Comparison of ENCODE assay signal across 18 mouse cellular contexts in the genomic region with DNA sequence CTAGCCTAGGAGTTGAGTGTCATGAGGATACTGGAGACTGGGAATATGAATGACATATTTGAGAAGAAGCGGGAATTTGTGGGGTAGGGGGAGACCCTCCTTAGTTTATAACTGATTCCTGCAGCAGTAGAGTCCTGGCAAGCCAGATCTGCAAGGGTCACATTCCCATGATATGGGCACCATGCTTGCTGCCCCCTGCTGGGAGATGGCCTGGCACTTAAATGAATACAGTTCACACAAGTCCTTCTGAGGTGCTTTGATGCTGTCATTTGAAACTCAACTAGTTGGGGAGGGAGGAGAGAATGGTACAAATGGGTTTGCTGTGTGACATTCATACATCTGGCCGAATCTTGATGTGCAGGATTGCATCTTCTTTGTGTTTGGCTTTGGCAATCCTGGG.
DNase-seq lines count a peak whose midpoint lies in the region; ATAC-seq and TF ChIP-seq lines count a peak whose summit lies in the region.
"Had no signal": no experiment of that assay in that cellular context is flagged by ENCODE, and none has a peak within 500 bp of the region (broad histone marks: within the 10 kb centered on the region; RNA-seq: fewer than 3 reads in every experiment).

No protein-coding gene starts in this region.

- H3K9ac ChIP-seq in hindbrain, embryonic 14.5 days, result no peak overlapping the region
- H3K9ac ChIP-seq: forebrain, embryonic 12.5 days; heart, embryonic 12.5 days; limb, embryonic 12.5 days had no signal

- ATAC-seq in hindbrain, embryonic 14.5 days (ENCODE audit: low FRiP score), result no peak
- ATAC-seq: hindbrain, embryonic 16.5 days had no signal

- WGBS in kidney, adult 2 months, result 88% methylated on average over 2 of the region's 2 CpGs
- WGBS in lung, adult 2 months, result 88% methylated on average over 2 of the region's 2 CpGs
- 91% methylated on average over 2 of the region's 2 CpGs for WGBS in hindbrain, embryonic 14.5 days

- H3K27ac ChIP-seq in kidney, adult 2 months (ENCODE audit: insufficient read depth, low read depth, low read length), result no peak overlapping the region
- no peak overlapping the region for H3K27ac ChIP-seq in hindbrain, embryonic 14.5 days
- H3K27ac ChIP-seq: forebrain, embryonic 12.5 days; limb, embryonic 12.5 days had no signal

- H3K4me1 ChIP-seq in kidney, adult 2 months (ENCODE audit: control insufficient read depth, insufficient read depth, low read length), result 0 out of 2 replicates have a peak, but pooled peaks cover 4% of the 10 kb centered on the region
- H3K4me1 ChIP-seq in lung, adult 2 months (ENCODE audit: control insufficient read depth, insufficient read depth, low read length), result no peaks in the 10 kb centered on the region
- H3K4me1 ChIP-seq in hindbrain, embryonic 14.5 days (replicated peaks; ENCODE audit: control insufficient read depth, insufficient read depth, low read length), result no peaks in the 10 kb centered on the region
- H3K4me1 ChIP-seq: forebrain, embryonic 12.5 days; heart, embryonic 12.5 days had no signal

- DNase-seq in kidney, adult 2 months, result no peak
- DNase-seq in kidney, adult 9 months, result no peak
- DNase-seq in lung, adult 2 months, result no peak
- no peak for DNase-seq in lung, postnatal 10 days
- DNase-seq in A20 (ENCODE audit: low read depth, low spot score), result peak; percentile 19
- DNase-seq in B cell, adult 2 months, result peak; percentile 37 to 43
- no peak for DNase-seq in hindbrain, embryonic 14.5 days (ENCODE audit: low spot score)
- DNase-seq in gastrocnemius, postnatal 4 days (ENCODE audit: low spot score in 2 of 2), result no peak
- DNase-seq: adrenal gland, postnatal 14 days; cerebellum, adult 8-10 months; gastrocnemius, postnatal 14 days; heart, postnatal 36 days; kidney, adult 8-10 months; lung, adult 18-20 months had no signal

- no peak overlapping the region for H3K4me3 ChIP-seq in kidney, adult 2 months (ENCODE audit: insufficient read depth, low read depth, low read length)
- no peak overlapping the region for H3K4me3 ChIP-seq in lung, adult 2 months (replicated peaks; ENCODE audit: extremely low read depth, low read depth, low read length)
- H3K4me3 ChIP-seq in hindbrain, embryonic 14.5 days (replicated peaks; ENCODE audit: low read length), result no peak overlapping the region
- H3K4me3 ChIP-seq: forebrain, embryonic 12.5 days; heart, embryonic 12.5 days; limb, embryonic 12.5 days had no signal

- no peaks in the 10 kb centered on the region for H3K36me3 ChIP-seq in kidney, adult 2 months (ENCODE audit: control insufficient read depth, insufficient read depth, low read length)
- H3K36me3 ChIP-seq in hindbrain, embryonic 14.5 days (replicated peaks; ENCODE audit: control insufficient read depth, insufficient read depth), result no peaks in the 10 kb centered on the region
- H3K36me3 ChIP-seq: forebrain, embryonic 12.5 days; heart, embryonic 12.5 days; limb, embryonic 12.5 days had no signal

- no peak overlapping the region for H3K4me2 ChIP-seq in hindbrain, embryonic 14.5 days (replicated peaks)
- H3K4me2 ChIP-seq: forebrain, embryonic 12.5 days; heart, embryonic 12.5 days; limb, embryonic 12.5 days had no signal

- TF ChIP-seq CTCF in kidney, adult 2 months (conservative IDR thresholded peaks at IDR 0.05; ENCODE audit: insufficient read depth, insufficient read length, low read depth, low read length), result peak; percentile 33; the same call in 1 of the 2 replicates
- peak; percentile 22; the same call in 1 of the 2 replicates for TF ChIP-seq CTCF in lung, adult 2 months (IDR thresholded peaks at IDR 0.05; ENCODE audit: insufficient read depth, low read length)

- no peak for TF ChIP-seq POLR2A in kidney, adult 2 months (IDR thresholded peaks at IDR 0.05; ENCODE audit: low read depth, low read length)
- TF ChIP-seq POLR2A in lung, adult 2 months (IDR thresholded peaks at IDR 0.05; ENCODE audit: borderline replicate concordance, extremely low read depth, low read depth, low read length), result no peak

- no peaks in the 10 kb centered on the region for H3K27me3 ChIP-seq in kidney, adult 2 months (replicated peaks; ENCODE audit: control insufficient read depth, insufficient read depth, low read length)
- no peaks in the 10 kb centered on the region for H3K27me3 ChIP-seq in hindbrain, embryonic 14.5 days (ENCODE audit: control insufficient read depth, insufficient read depth, low read length)
- H3K27me3 ChIP-seq: forebrain, embryonic 12.5 days; heart, embryonic 12.5 days; limb, embryonic 12.5 days had no signal

- no peaks in the 10 kb centered on the region for H3K9me3 ChIP-seq in hindbrain, embryonic 14.5 days (ENCODE audit: control insufficient read depth, low read length)
- H3K9me3 ChIP-seq: forebrain, embryonic 12.5 days; heart, embryonic 12.5 days; limb, embryonic 12.5 days had no signal

Comparison
In these comparisons a context has a peak if more than half of its experiments do, and no peak if none do; other contexts are left out.
1. DNase-seq: peak in A20 (single experiment) and B cell, adult 2 months (2 of 2); none in kidney, adult 2 months (single experiment), kidney, adult 9 months (single experiment), lung, adult 2 months (single experiment), lung, postnatal 10 days (single experiment), hindbrain, embryonic 14.5 days (single experiment) and gastrocnemius, postnatal 4 days (0 of 2).